Mouse (Mus musculus): ENCODE measurements at regions not wholly inside any gene's neighbourhood (a gene's known extent, or its start where the extent isn't known, plus 50 kb on each side); places are given as distances from the start of the nearest gene placed in this dataset.
A peak's percentile ranks its signal among the peaks of the same experiment; 100 is the strongest.

- Histone ChIP-seq H3K4me1 (ENCODE audit: control insufficient read depth, insufficient read depth, low read length) (no peaks in the 10 kb centered on the region), H3K9me3 (ENCODE audit: control insufficient read depth, low read length) (no peaks in the 10 kb centered on the region), H3K9ac (ENCODE audit: low read length) (no peak overlapping the region), H3K36me3 (ENCODE audit: control insufficient read depth, insufficient read depth, low read length) (no peaks in the 10 kb centered on the region), H3K4me2 (ENCODE audit: low read depth, severe bottlenecking) (no peak overlapping the region), H3K27me3 (ENCODE audit: control insufficient read depth, insufficient read depth, low read length) (no peaks in the 10 kb centered on the region), H3K27ac (replicated peaks; ENCODE audit: low read depth, low read length) (no peak overlapping the region), H3K4me3 (ENCODE audit: low read depth, low read length) (no peak overlapping the region)
- ATAC-seq (ENCODE audit: insufficient number of reproducible peaks, low FRiP score, low TSS enrichment, low read depth): no peak
- no peak for DNase-seq (ENCODE audit: low spot score)
- WGBS: 90% methylated on average over 2 of the region's 2 CpGs
Measured at GRCm38 (mm10) chr9:113212389-113212788, 495.7 kb downstream of the Pdcd6ip start.

- Histone ChIP-seq H3K27me3 (ENCODE audit: control insufficient read depth, insufficient read depth, low read length) (no peaks in the 10 kb centered on the region), H3K9me3 (ENCODE audit: control insufficient read depth, low read length) (no peaks in the 10 kb centered on the region), H3K4me2 (ENCODE audit: low read depth, severe bottlenecking) (no peak overlapping the region), H3K4me1 (ENCODE audit: control insufficient read depth, insufficient read depth, low read length) (no peaks in the 10 kb centered on the region), H3K4me3 (ENCODE audit: low read depth, low read length) (no peak overlapping the region), H3K9ac (ENCODE audit: low read length) (no peak overlapping the region), H3K27ac (replicated peaks; ENCODE audit: low read depth, low read length) (no peak overlapping the region), H3K36me3 (ENCODE audit: control insufficient read depth, insufficient read depth, low read length) (no peaks in the 10 kb centered on the region)
- ATAC-seq (ENCODE audit: insufficient number of reproducible peaks, low FRiP score, low TSS enrichment, low read depth) (no peak), DNase-seq (ENCODE audit: low spot score) (no peak)
- 47% methylated on average over 4 of the region's 4 CpGs for WGBS
Measured at GRCm38 (mm10) chr9:113208181-113208580, 499.9 kb downstream of the Pdcd6ip start.

- 86% methylated on average over 4 of the region's 4 CpGs for WGBS
- Histone ChIP-seq H3K27me3 (ENCODE audit: control insufficient read depth, insufficient read depth, low read length) (no peaks in the 10 kb centered on the region), H3K36me3 (ENCODE audit: control insufficient read depth, insufficient read depth, low read length) (no peaks in the 10 kb centered on the region), H3K4me3 (ENCODE audit: low read depth, low read length) (no peak overlapping the region), H3K4me2 (ENCODE audit: low read depth, severe bottlenecking) (no peak overlapping the region), H3K27ac (replicated peaks; ENCODE audit: low read depth, low read length) (no peak overlapping the region), H3K9me3 (ENCODE audit: control insufficient read depth, low read length) (no peaks in the 10 kb centered on the region), H3K9ac (ENCODE audit: low read length) (no peak overlapping the region), H3K4me1 (ENCODE audit: control insufficient read depth, insufficient read depth, low read length) (no peaks in the 10 kb centered on the region)
- ATAC-seq (ENCODE audit: insufficient number of reproducible peaks, low FRiP score, low TSS enrichment, low read depth): no peak
- DNase-seq (ENCODE audit: low spot score): no peak
Measured at GRCm38 (mm10) chr9:113199241-113199640, 508.8 kb downstream of the Pdcd6ip start.

- no peaks in the 10 kb centered on the region for H3K9me3 ChIP-seq (ENCODE audit: control insufficient read depth, low read length)
- no peak for ATAC-seq (ENCODE audit: insufficient number of reproducible peaks, low FRiP score, low TSS enrichment, low read depth)
- 96% methylated on average over 4 of the region's 4 CpGs for WGBS
- H3K27ac ChIP-seq (replicated peaks; ENCODE audit: low read depth, low read length): no peak overlapping the region
- H3K27me3 ChIP-seq (ENCODE audit: control insufficient read depth, insufficient read depth, low read length): no peaks in the 10 kb centered on the region
- no peak overlapping the region for H3K4me3 ChIP-seq (ENCODE audit: low read depth, low read length)
- no peaks in the 10 kb centered on the region for H3K4me1 ChIP-seq (ENCODE audit: control insufficient read depth, insufficient read depth, low read length)
- H3K9ac ChIP-seq (ENCODE audit: low read length): no peak overlapping the region
- H3K36me3 ChIP-seq (ENCODE audit: control insufficient read depth, insufficient read depth, low read length): no peaks in the 10 kb centered on the region
- no peak for DNase-seq (ENCODE audit: low spot score)
- no peak overlapping the region for H3K4me2 ChIP-seq (ENCODE audit: low read depth, severe bottlenecking)
Measured at GRCm38 (mm10) chr9:113195556-113195955, 512.5 kb downstream of the Pdcd6ip start.

- Histone ChIP-seq H3K4me1 (ENCODE audit: control insufficient read depth, insufficient read depth, low read length) (no peaks in the 10 kb centered on the region), H3K36me3 (ENCODE audit: control insufficient read depth, insufficient read depth, low read length) (no peaks in the 10 kb centered on the region), H3K9me3 (ENCODE audit: control insufficient read depth, low read length) (no peaks in the 10 kb centered on the region), H3K9ac (ENCODE audit: low read length) (no peak overlapping the region), H3K27me3 (ENCODE audit: control insufficient read depth, insufficient read depth, low read length) (no peaks in the 10 kb centered on the region), H3K4me2 (ENCODE audit: low read depth, severe bottlenecking) (no peak overlapping the region), H3K27ac (replicated peaks; ENCODE audit: low read depth, low read length) (no peak overlapping the region), H3K4me3 (ENCODE audit: low read depth, low read length) (no peak overlapping the region)
- 69% methylated on average over 3 of the region's 3 CpGs for WGBS
- no peak for ATAC-seq (ENCODE audit: insufficient number of reproducible peaks, low FRiP score, low TSS enrichment, low read depth)
- no peak for DNase-seq (ENCODE audit: low spot score)
Measured at GRCm38 (mm10) chr9:113192773-113193172, 515.3 kb downstream of the Pdcd6ip start.

GRCm38 (mm10) chr9:113191163-113191562, 516.9 kb downstream of the Pdcd6ip start:
- Histone ChIP-seq H3K4me3 (ENCODE audit: low read depth, low read length) (no peak overlapping the region), H3K27ac (replicated peaks; ENCODE audit: low read depth, low read length) (no peak overlapping the region), H3K4me1 (ENCODE audit: control insufficient read depth, insufficient read depth, low read length) (no peaks in the 10 kb centered on the region), H3K9me3 (ENCODE audit: control insufficient read depth, low read length) (no peaks in the 10 kb centered on the region), H3K9ac (ENCODE audit: low read length) (no peak overlapping the region), H3K27me3 (ENCODE audit: control insufficient read depth, insufficient read depth, low read length) (no peaks in the 10 kb centered on the region), H3K36me3 (ENCODE audit: control insufficient read depth, insufficient read depth, low read length) (no peaks in the 10 kb centered on the region), H3K4me2 (ENCODE audit: low read depth, severe bottlenecking) (no peak overlapping the region)
- 85% methylated on average over 3 of the region's 3 CpGs for WGBS
- ATAC-seq (ENCODE audit: insufficient number of reproducible peaks, low FRiP score, low TSS enrichment, low read depth) (no peak), DNase-seq (ENCODE audit: low spot score) (no peak)

- DNase-seq (ENCODE audit: low spot score) (no peak), ATAC-seq (ENCODE audit: insufficient number of reproducible peaks, low FRiP score, low TSS enrichment, low read depth) (no peak)
- no peak overlapping the region for H3K9ac ChIP-seq (ENCODE audit: low read length)
- H3K9me3 ChIP-seq (ENCODE audit: control insufficient read depth, low read length): no peaks in the 10 kb centered on the region
- H3K4me1 ChIP-seq (ENCODE audit: control insufficient read depth, insufficient read depth, low read length): 0 out of 2 replicates have a peak, but pooled peaks cover 4% of the 10 kb centered on the region
- no peak overlapping the region for H3K27ac ChIP-seq (replicated peaks; ENCODE audit: low read depth, low read length)
- no peaks in the 10 kb centered on the region for H3K27me3 ChIP-seq (ENCODE audit: control insufficient read depth, insufficient read depth, low read length)
- H3K36me3 ChIP-seq (ENCODE audit: control insufficient read depth, insufficient read depth, low read length): no peaks in the 10 kb centered on the region
- H3K4me3 ChIP-seq (ENCODE audit: low read depth, low read length): no peak overlapping the region
- WGBS: 82% methylated on average over 8 of the region's 8 CpGs
- no peak overlapping the region for H3K4me2 ChIP-seq (ENCODE audit: low read depth, severe bottlenecking)
Measured at GRCm38 (mm10) chr9:113181182-113181581, 526.9 kb downstream of the Pdcd6ip start.

- Histone ChIP-seq H3K4me3 (ENCODE audit: low read depth, low read length) (no peak overlapping the region), H3K9me3 (ENCODE audit: control insufficient read depth, low read length) (no peaks in the 10 kb centered on the region), H3K36me3 (ENCODE audit: control insufficient read depth, insufficient read depth, low read length) (no peaks in the 10 kb centered on the region), H3K9ac (ENCODE audit: low read length) (no peak overlapping the region), H3K4me1 (ENCODE audit: control insufficient read depth, insufficient read depth, low read length) (0 out of 2 replicates have a peak, but pooled peaks cover 4% of the 10 kb centered on the region), H3K4me2 (ENCODE audit: low read depth, severe bottlenecking) (no peak overlapping the region; the same call in 1 of the 2 replicates), H3K27ac (replicated peaks; ENCODE audit: low read depth, low read length) (0 out of 2 replicates have a peak overlapping the region, but pooled peaks have one; percentile 33), H3K27me3 (ENCODE audit: control insufficient read depth, insufficient read depth, low read length) (no peaks in the 10 kb centered on the region)
- WGBS: 67% methylated on average over 4 of the region's 4 CpGs
- DNase-seq (ENCODE audit: low spot score) (no peak), ATAC-seq (ENCODE audit: insufficient number of reproducible peaks, low FRiP score, low TSS enrichment, low read depth) (peak; percentile 51; the same call in 1 of the 2 replicates)
Measured at GRCm38 (mm10) chr9:113177918-113178235, 530.2 kb downstream of the Pdcd6ip start.

GRCm38 (mm10) chr9:113177181-113177917, 530.7 kb downstream of the Pdcd6ip start:
- DNase-seq (ENCODE audit: low spot score): peak; percentile 39
- peak overlapping the region; percentile 20; the same call in 1 of the 2 replicates for H3K4me2 ChIP-seq (ENCODE audit: low read depth, severe bottlenecking)
- H3K36me3 ChIP-seq (ENCODE audit: control insufficient read depth, insufficient read depth, low read length): no peaks in the 10 kb centered on the region
- no peaks in the 10 kb centered on the region for H3K9me3 ChIP-seq (ENCODE audit: control insufficient read depth, low read length)
- H3K27ac ChIP-seq (replicated peaks; ENCODE audit: low read depth, low read length): no peak overlapping the region
- H3K27me3 ChIP-seq (ENCODE audit: control insufficient read depth, insufficient read depth, low read length): no peaks in the 10 kb centered on the region
- peak; percentile 62; the same call in 1 of the 2 replicates for ATAC-seq (ENCODE audit: insufficient number of reproducible peaks, low FRiP score, low TSS enrichment, low read depth)
- H3K4me3 ChIP-seq (ENCODE audit: low read depth, low read length): no peak overlapping the region
- H3K4me1 ChIP-seq (ENCODE audit: control insufficient read depth, insufficient read depth, low read length): 0 out of 2 replicates have a peak, but pooled peaks cover 4% of the 10 kb centered on the region
- no peak overlapping the region for H3K9ac ChIP-seq (ENCODE audit: low read length)
- WGBS: 19% methylated on average over 15 of the region's 15 CpGs
